20 mouse cellular contexts compared by ENCODE assay signal in genomic region chr15:103551053-103551452, GRCm38 (mm10). TPM values are rescaled to one million over a fixed set of nuclear protein-coding genes. Genes with fewer than 3 reads are reported as not detected.
"Had no signal": no experiment of that assay in that cellular context is flagged by ENCODE, and none has a peak within 500 bp of the region (broad histone marks: within the 10 kb centered on the region; RNA-seq: fewer than 3 reads in every experiment).

No protein-coding gene starts in this region.

- H3K36me3 ChIP-seq: midbrain, embryonic 10.5 days had no signal

- H3K9me3 ChIP-seq: midbrain, embryonic 10.5 days had no signal

- DNase-seq: kidney, adult 9 months; kidney, postnatal 4 days; left cerebral cortex, postnatal 4 days; lung, adult 18-20 months; lung, postnatal 36 days; midbrain, embryonic 14.5 days; thymus, postnatal 14 days had no signal

- H3K9ac ChIP-seq: liver, embryonic 14.5 days had no signal

- H3K4me1 ChIP-seq: midbrain, embryonic 10.5 days had no signal

- ATAC-seq: intestine, postnatal 0 days had no signal

- H3K27ac ChIP-seq: kidney, postnatal 0 days; layer of hippocampus, adult 2 months; liver, embryonic 14.5 days; midbrain, embryonic 10.5 days; stomach, postnatal 0 days had no signal

- H3K4me3 ChIP-seq: layer of hippocampus, adult 2 months; midbrain, embryonic 10.5 days had no signal

RNA-seq across cellular contexts. Expression of gene Ppp1r1a, which starts 13.2 kb away (rescaled TPM):
- total RNA-seq: megakaryocyte progenitor cell, adult 5-6 weeks; neutrophil, adult 5-6 weeks had no signal
- polyA plus RNA-seq: liver, adult 2 months had no signal

RNA-seq across cellular contexts. Expression of gene Glycam1, which starts 13.8 kb away (rescaled TPM):
- total RNA-seq: left cerebral cortex, adult 18-20 months; left cerebral cortex, postnatal 10 days; left cerebral cortex, postnatal 4 days; liver, adult 2 months; megakaryocyte progenitor cell, adult 5-6 weeks; neutrophil, adult 5-6 weeks had no signal
- polyA plus RNA-seq: kidney, postnatal 0 days; liver, adult 2 months; liver, embryonic 14.5 days; lung, embryonic 16.5 days; midbrain, embryonic 10.5 days; midbrain, embryonic 14.5 days; urinary bladder, adult 2 months had no signal
